Mouse (Mus musculus): ENCODE data around the gene Olfr510. TPM values are rescaled to one million over a fixed set of nuclear protein-coding genes. Genes with fewer than 3 reads are reported as not detected.

Olfr510 gene
- total and polyA plus RNA-seq, 3 experiments, result not detected

GRCm38 (mm10) chr7:108629694-108630093 lies 36.5 kb upstream of the Olfr510 start, which contains the start of gene Olfr508:
TSS of gene Olfr508 (plus strand) at chr7:108629994.
- TF ChIP-seq MAZ (IDR thresholded peaks at IDR 0.05; ENCODE audit: low read depth, low read length) (no peak), UBTF (IDR thresholded peaks at IDR 0.05; ENCODE audit: low read depth, low read length) (no peak), ZKSCAN1 (IDR thresholded peaks at IDR 0.05; ENCODE audit: borderline replicate concordance, low read depth, low read length) (no peak), SMC3 (IDR thresholded peaks at IDR 0.05; ENCODE audit: low read depth, low read length) (no peak), ETS1 (conservative IDR thresholded peaks at IDR 0.05; ENCODE audit: low read depth, low read length) (no peak)
- no peaks in the 10 kb centered on the region for H3K79me2 ChIP-seq (replicated peaks; ENCODE audit: control insufficient read depth, extremely low read depth, insufficient read depth, poor library complexity, severe bottlenecking)
- H3K9me3 ChIP-seq (replicated peaks; ENCODE audit: low read length), result peaks cover 6% of the 10 kb centered on the region
- in situ Hi-C loops (cut with MboI; ENCODE audit: low pct_ligation_motif_present, low pct_unique_long_range_greater_than_20kb, low sequenced_read_pairs), result no loop called here
- no peaks in the 10 kb centered on the region for H3K36me3 ChIP-seq (replicated peaks in 1 of 2; ENCODE audit: control insufficient read depth in 1 of 2, insufficient read depth in 1 of 2, low read length in 1 of 2)
- H3K27me3 ChIP-seq (replicated peaks), result no peaks in the 10 kb centered on the region
- H3K4me1 ChIP-seq (ENCODE audit: control insufficient read depth in 1 of 2, insufficient read depth in 2 of 2), result no peaks in the 10 kb centered on the region
- dilution Hi-C loops (cut with MboI; ENCODE audit: extremely low pct_ligation_motif_present, extremely low pct_unique_long_range_greater_than_20kb, low sequenced_read_pairs), result no loop called here
- H3K9ac ChIP-seq (ENCODE audit: insufficient read depth, low read depth), result no peak within 1 kb of the TSS
- H3K27ac ChIP-seq (ENCODE audit: insufficient read depth, low read depth), result no peak within 1 kb of the TSS
- no peak within 1 kb of the TSS for H3K4me2 ChIP-seq (ENCODE audit: insufficient read depth, low read depth, poor library complexity, severe bottlenecking)
- no peak for DNase-seq (ENCODE audit: extremely low read depth)
- no peak within 1 kb of the TSS for H3K4me3 ChIP-seq (replicated peaks in 1 of 3; ENCODE audit: low read depth in 2 of 3, low read length in 2 of 3, poor library complexity in 1 of 3)

GRCm38 (mm10) chr7:108651806-108652205 lies 14.4 kb upstream of the Olfr510 start, which contains the start of gene Olfr509:
TSS of gene Olfr509 (minus strand) at chr7:108651906.
- H3K9ac ChIP-seq (ENCODE audit: insufficient read depth, low read depth), result no peak within 1 kb of the TSS
- H3K27ac ChIP-seq (ENCODE audit: insufficient read depth, low read depth), result no peak within 1 kb of the TSS
- dilution Hi-C loops (cut with MboI; ENCODE audit: extremely low pct_ligation_motif_present, extremely low pct_unique_long_range_greater_than_20kb, low sequenced_read_pairs), result no loop called here
- no peak for TF ChIP-seq BHLHE40 (IDR thresholded peaks at IDR 0.05; ENCODE audit: low read depth, low read length)
- in situ Hi-C loops (cut with MboI; ENCODE audit: low pct_ligation_motif_present, low pct_unique_long_range_greater_than_20kb, low sequenced_read_pairs), result no loop called here
- H3K27me3 ChIP-seq (replicated peaks), result no peaks in the 10 kb centered on the region
- H3K9me3 ChIP-seq (replicated peaks; ENCODE audit: low read length), result peaks cover 3% of the 10 kb centered on the region
- H3K36me3 ChIP-seq (replicated peaks in 1 of 2; ENCODE audit: control insufficient read depth in 1 of 2, insufficient read depth in 1 of 2, low read length in 1 of 2), result no peaks in the 10 kb centered on the region
- DNase-seq (ENCODE audit: extremely low read depth), result no peak
- no peaks in the 10 kb centered on the region for H3K79me2 ChIP-seq (replicated peaks; ENCODE audit: control insufficient read depth, extremely low read depth, insufficient read depth, poor library complexity, severe bottlenecking)
- no peak within 1 kb of the TSS for H3K4me3 ChIP-seq (replicated peaks in 1 of 3; ENCODE audit: low read depth in 2 of 3, low read length in 2 of 3, poor library complexity in 1 of 3)
- no peak within 1 kb of the TSS for H3K4me2 ChIP-seq (ENCODE audit: insufficient read depth, low read depth, poor library complexity, severe bottlenecking)
- H3K4me1 ChIP-seq (ENCODE audit: control insufficient read depth in 1 of 2, insufficient read depth in 2 of 2), result no peaks in the 10 kb centered on the region

- dilution Hi-C loops (cut with MboI; ENCODE audit: extremely low pct_ligation_motif_present, extremely low pct_unique_long_range_greater_than_20kb, low sequenced_read_pairs), result no loop called here
- Histone ChIP-seq H3K4me1 (ENCODE audit: control insufficient read depth in 1 of 2, insufficient read depth in 2 of 2) (no peaks in the 10 kb centered on the region), H3K27me3 (replicated peaks) (no peaks in the 10 kb centered on the region), H3K4me3 (replicated peaks in 1 of 3; ENCODE audit: low read depth in 2 of 3, low read length in 2 of 3, poor library complexity in 1 of 3) (no peak overlapping the region), H3K36me3 (replicated peaks in 1 of 2; ENCODE audit: control insufficient read depth in 1 of 2, insufficient read depth in 1 of 2, low read length in 1 of 2) (no peaks in the 10 kb centered on the region), H3K9ac (ENCODE audit: insufficient read depth, low read depth) (no peak overlapping the region), H3K4me2 (ENCODE audit: insufficient read depth, low read depth, poor library complexity, severe bottlenecking) (no peak overlapping the region), H3K9me3 (replicated peaks; ENCODE audit: low read length) (peaks cover 3% of the 10 kb centered on the region), H3K79me2 (replicated peaks; ENCODE audit: control insufficient read depth, extremely low read depth, insufficient read depth, poor library complexity, severe bottlenecking) (no peaks in the 10 kb centered on the region), H3K27ac (ENCODE audit: insufficient read depth, low read depth) (no peak overlapping the region)
- no peak for TF ChIP-seq GABPA (IDR thresholded peaks at IDR 0.05; ENCODE audit: insufficient replicate concordance, low read depth, low read length)
- TF ChIP-seq USF2 (conservative IDR thresholded peaks at IDR 0.05; ENCODE audit: low read depth, low read length), result no peak
- in situ Hi-C loops (cut with MboI; ENCODE audit: low pct_ligation_motif_present, low pct_unique_long_range_greater_than_20kb, low sequenced_read_pairs), result no loop called here
- no peak for DNase-seq (ENCODE audit: extremely low read depth)
Observed at GRCm38 (mm10) chr7:108662419-108662818, 3.8 kb upstream of the Olfr510 start.
